Mouse (Mus musculus): ENCODE results near the gene Usp8. TPM values are rescaled to one million over a fixed set of nuclear protein-coding genes. Genes with fewer than 3 reads are reported as not detected.

The Usp8 gene
- total and polyA plus RNA-seq, 3 experiments: 21.1 to 34.6 TPM; not detected in 1

DNA sequence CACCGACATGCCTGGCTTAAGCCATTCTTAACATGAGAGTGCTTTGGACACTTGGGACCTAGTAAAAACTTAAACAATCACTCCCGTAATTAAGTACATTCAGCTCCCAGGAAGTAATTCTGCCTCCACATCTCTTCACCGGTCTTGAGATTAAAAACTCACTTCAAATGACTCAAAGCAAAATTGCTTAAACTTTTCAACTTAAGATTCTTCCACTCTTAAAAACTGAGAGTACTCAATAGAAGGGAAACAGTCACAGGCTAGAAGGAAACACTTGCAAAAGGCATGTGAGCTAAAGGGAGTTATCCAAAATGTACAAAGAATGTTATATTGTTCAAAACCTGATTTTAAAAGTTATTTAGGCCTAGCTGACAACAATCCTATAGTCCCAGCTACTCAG, 15.8 kb upstream of the Usp8 start:
- Histone ChIP-seq H3K79me2 (ENCODE audit: control insufficient read depth, insufficient read depth, low read length, poor library complexity) (no peaks in the 10 kb centered on the region), H3K9ac (ENCODE audit: control insufficient read depth, low read depth, low read length, poor library complexity, severe bottlenecking) (no peak overlapping the region), H3K4me1 (ENCODE audit: control insufficient read depth in 1 of 2, insufficient read depth in 2 of 2, low read length in 2 of 2) (no peaks in the 10 kb centered on the region), H3K4me3 (ENCODE audit: control insufficient read depth in 1 of 2, insufficient read depth in 1 of 2, low read depth in 2 of 2, low read length in 2 of 2) (no peak overlapping the region), H3K36me3 (ENCODE audit: control insufficient read depth in 1 of 2, insufficient read depth in 2 of 2, low read length in 2 of 2) (no peaks in the 10 kb centered on the region), H3K9me3 (replicated peaks; ENCODE audit: insufficient read depth, low read length) (no peaks in the 10 kb centered on the region), H3K27ac (ENCODE audit: control insufficient read depth, low read depth, low read length) (no peak overlapping the region), H3K27me3 (ENCODE audit: control insufficient read depth in 1 of 2, insufficient read depth in 2 of 2, low read length in 2 of 2) (peaks cover 0 to 5% of the 10 kb centered on the region in 2 experiments; a peak in 3 of 4 replicates)
- TF ChIP-seq GABPA (IDR thresholded peaks at IDR 0.05; ENCODE audit: low read depth, low read length) (no peak), TBP (IDR thresholded peaks at IDR 0.05; ENCODE audit: low read depth, low read length) (no peak), SMC3 (IDR thresholded peaks at IDR 0.05; ENCODE audit: low read depth, low read length) (no peak), EP300 (IDR thresholded peaks at IDR 0.05; ENCODE audit: low read depth in 1 of 2, low read length in 2 of 2) (no peak), ZC3H11A (IDR thresholded peaks at IDR 0.05; ENCODE audit: low read depth, low read length) (no peak), CHD1 (IDR thresholded peaks at IDR 0.05; ENCODE audit: low read depth, low read length) (no peak), USF2 (IDR thresholded peaks at IDR 0.05; ENCODE audit: borderline replicate concordance in 1 of 2, insufficient read depth in 1 of 2, low read depth in 1 of 2, low read length in 2 of 2) (no peak), E2F4 (IDR thresholded peaks at IDR 0.05; ENCODE audit: borderline replicate concordance, low read depth, low read length) (no peak), NELFE (IDR thresholded peaks at IDR 0.05; ENCODE audit: low read depth, low read length) (no peak), MAZ (IDR thresholded peaks at IDR 0.05; ENCODE audit: low read depth, low read length) (no peak), MYC (IDR thresholded peaks at IDR 0.05; ENCODE audit: low read depth, low read length) (no peak), JUND (IDR thresholded peaks at IDR 0.05; ENCODE audit: low read depth, low read length) (no peak)
- DNase-seq (ENCODE audit: low read depth, low spot score): no peak

- Histone ChIP-seq H3K27me3 (ENCODE audit: control insufficient read depth in 1 of 2, insufficient read depth in 2 of 2, low read length in 2 of 2) (peaks cover 0 to 8% of the 10 kb centered on the region in 2 experiments; a peak in 3 of 4 replicates), H3K36me3 (ENCODE audit: control insufficient read depth in 1 of 2, insufficient read depth in 2 of 2, low read length in 2 of 2) (no peaks in the 10 kb centered on the region), H3K4me3 (ENCODE audit: control insufficient read depth in 1 of 2, insufficient read depth in 1 of 2, low read depth in 2 of 2, low read length in 2 of 2) (no peak overlapping the region), H3K79me2 (ENCODE audit: control insufficient read depth, insufficient read depth, low read length, poor library complexity) (no peaks in the 10 kb centered on the region), H3K4me1 (ENCODE audit: control insufficient read depth in 1 of 2, insufficient read depth in 2 of 2, low read length in 2 of 2) (no peaks in the 10 kb centered on the region), H3K27ac (ENCODE audit: control insufficient read depth, low read depth, low read length) (no peak overlapping the region), H3K9ac (ENCODE audit: control insufficient read depth, low read depth, low read length, poor library complexity, severe bottlenecking) (no peak overlapping the region), H3K9me3 (replicated peaks; ENCODE audit: insufficient read depth, low read length) (no peaks in the 10 kb centered on the region)
- TF ChIP-seq RAD21 (IDR thresholded peaks at IDR 0.05; ENCODE audit: low read depth, low read length) (no peak), CTCF (IDR thresholded peaks at IDR 0.05 in 2 of 3, conservative IDR thresholded peaks at IDR 0.05 in 1 of 3; ENCODE audit: control insufficient read depth in 1 of 3, insufficient read depth in 1 of 3, low read depth in 2 of 3, low read length in 3 of 3, poor library complexity in 1 of 3, severe bottlenecking in 1 of 3) (no peak), E2F4 (IDR thresholded peaks at IDR 0.05; ENCODE audit: borderline replicate concordance, low read depth, low read length) (no peak), ZNF384 (IDR thresholded peaks at IDR 0.05; ENCODE audit: low read depth, low read length) (no peak), POLR2AphosphoS5 (IDR thresholded peaks at IDR 0.05; ENCODE audit: borderline replicate concordance, low read depth, low read length) (no peak), POLR2A (IDR thresholded peaks at IDR 0.05; ENCODE audit: control insufficient read depth in 1 of 2, insufficient read depth in 1 of 2, low read depth in 1 of 2, low read length in 2 of 2, poor library complexity in 1 of 2) (no peak), ELF1 (IDR thresholded peaks at IDR 0.05; ENCODE audit: low read depth, low read length) (no peak), ZKSCAN1 (IDR thresholded peaks at IDR 0.05; ENCODE audit: low read depth, low read length) (no peak), MEF2A (IDR thresholded peaks at IDR 0.05; ENCODE audit: extremely low read depth, insufficient replicate concordance, low read depth, low read length, poor library complexity, severe bottlenecking) (no peak), BHLHE40 (IDR thresholded peaks at IDR 0.05; ENCODE audit: borderline replicate concordance, low read depth, low read length) (no peak), NELFE (IDR thresholded peaks at IDR 0.05; ENCODE audit: low read depth, low read length) (no peak), KAT2A (conservative IDR thresholded peaks at IDR 0.05; ENCODE audit: low read depth, low read length) (no peak), TBP (IDR thresholded peaks at IDR 0.05; ENCODE audit: low read depth, low read length) (no peak)
- no peak for DNase-seq (ENCODE audit: low read depth, low spot score)
Measured at GRCm38 (mm10) chr2:126695285-126695684, 11.8 kb upstream of the Usp8 start.
